Mouse (Mus musculus) E14TG2a.4 (cell line): ENCODE measurements around the gene Hspbp1.
A peak's percentile ranks its signal among the peaks of the same experiment; 100 is the strongest.

Source experiments
- CTCF ChIP-seq: conservative IDR thresholded peaks from 2 replicates; pipeline ENCODE4 v1.5.1; 2014; ENCODE audit warnings: low read length
- NANOG ChIP-seq: IDR thresholded peaks from 2 replicates; pipeline ENCODE4 v1.6.1; 2014; ENCODE audit warnings: borderline replicate concordance, low read length, mixed read lengths

GRCm38 (mm10) chr7:4624343-4624742 is 60.5 kb downstream of the Hspbp1 start:
- peak; percentile 20; the same call in 1 of the 2 replicates for TF ChIP-seq CTCF
- TF ChIP-seq NANOG: no peak
